Mouse (Mus musculus) heart, postnatal 10 days (tissue): ENCODE results near the gene Abracl. TPM values are rescaled to one million over a fixed set of nuclear protein-coding genes. Genes with fewer than 3 reads are reported as not detected.
A peak's percentile ranks its signal among the peaks of the same experiment; 100 is the strongest.

Experiments used
- DNase-seq, 2 experiments: peaks; one replicate each; pipeline ENCODE4 v3.0.0; 2021
- intact Hi-C: fragments of 180-260 bp; cut with DNase I; formaldehyde crosslinking; loops from one replicate; pipeline ENCODE4 v1.15.1; 2025
- total RNA-seq, 2 experiments: library from RNA; stranded (reverse); gene quantifications; 2 replicates each; pipeline ENCODE4 v1.2.3; 2021

Abracl gene
- total RNA-seq, result 10 to 100 TPM; 87.8 to 96.2 TPM

DNA sequence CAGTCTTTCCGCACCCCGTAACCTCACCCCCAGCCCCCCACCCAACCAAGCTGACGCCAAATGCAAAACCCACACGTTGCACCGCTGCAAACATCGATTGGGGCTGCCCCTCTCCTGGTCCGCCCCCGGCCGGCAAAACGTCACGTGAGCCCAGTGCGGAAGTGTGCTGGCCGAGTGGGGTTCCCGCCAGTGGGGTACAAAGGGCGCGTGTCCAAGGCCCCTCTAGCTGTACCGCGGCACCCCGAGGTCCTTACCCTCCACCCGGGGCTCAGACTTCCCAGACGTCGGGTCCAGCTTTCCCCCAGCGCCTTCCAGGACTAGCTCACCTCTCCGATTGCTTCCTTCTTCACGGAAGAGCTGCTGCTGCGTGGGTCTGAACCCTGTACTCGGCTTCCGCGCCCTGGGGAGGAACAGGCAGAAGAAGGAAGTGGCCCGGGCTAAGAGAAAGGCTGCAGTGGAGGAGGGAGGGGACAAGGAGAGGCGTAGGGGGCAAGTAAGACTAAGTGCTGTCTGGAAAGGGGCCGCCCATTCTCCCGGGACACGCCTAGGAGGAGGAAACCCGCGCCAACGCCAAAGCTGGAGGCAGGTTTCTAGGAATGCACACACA is at the start of gene Abracl:
Gene Abracl (minus strand): TSS at position 548 of the 607 bp plus-strand sequence.
- intact Hi-C loops, result no loop called here
- peak; percentile 81 to 83 for DNase-seq

DNA sequence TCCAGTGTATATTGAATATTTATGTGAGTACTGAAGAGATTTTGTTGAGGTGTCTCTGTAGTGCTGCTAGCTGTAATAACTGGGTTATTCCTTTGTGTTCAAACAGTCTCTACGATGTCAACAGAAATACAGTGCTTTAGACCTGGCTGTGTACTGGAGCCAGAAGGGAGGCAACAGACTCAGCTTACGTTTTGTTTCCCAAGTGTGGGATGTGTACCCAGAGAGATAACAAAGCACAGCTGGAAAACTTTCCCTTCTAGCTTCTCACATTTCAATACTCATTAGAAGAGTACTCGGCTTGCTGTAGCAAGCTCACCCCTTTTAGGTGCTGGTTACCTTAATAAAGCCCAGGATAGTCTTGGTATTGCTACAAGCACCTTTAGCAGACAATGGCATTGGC is 49.8 kb upstream of the Abracl start:
- intact Hi-C loops, result no loop called here

DNA sequence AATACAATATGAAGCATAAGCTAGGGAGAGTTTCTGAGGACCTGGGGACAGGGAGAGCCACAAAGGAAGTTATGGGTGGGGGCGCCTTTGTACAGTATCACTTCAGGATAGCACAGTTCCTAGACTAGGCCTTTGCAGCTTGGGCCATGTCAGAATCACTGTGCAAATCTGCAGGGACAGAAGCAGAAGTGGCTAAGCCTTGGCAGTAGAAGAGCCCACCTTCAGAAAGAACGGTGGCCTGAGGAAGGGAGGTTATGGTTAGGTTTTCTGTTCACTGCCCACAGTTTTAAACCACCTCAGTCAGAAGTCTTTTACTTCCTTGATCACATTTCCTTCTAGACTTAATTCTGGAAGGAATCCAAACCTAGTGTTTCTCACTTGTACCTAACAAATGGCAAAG is 47.5 kb upstream of the Abracl start:
- intact Hi-C loops, result no loop called here
- no peak for DNase-seq

More for the DNA sequence above, 49.8 kb upstream of the Abracl start:
- DNase-seq, result no peak

DNA sequence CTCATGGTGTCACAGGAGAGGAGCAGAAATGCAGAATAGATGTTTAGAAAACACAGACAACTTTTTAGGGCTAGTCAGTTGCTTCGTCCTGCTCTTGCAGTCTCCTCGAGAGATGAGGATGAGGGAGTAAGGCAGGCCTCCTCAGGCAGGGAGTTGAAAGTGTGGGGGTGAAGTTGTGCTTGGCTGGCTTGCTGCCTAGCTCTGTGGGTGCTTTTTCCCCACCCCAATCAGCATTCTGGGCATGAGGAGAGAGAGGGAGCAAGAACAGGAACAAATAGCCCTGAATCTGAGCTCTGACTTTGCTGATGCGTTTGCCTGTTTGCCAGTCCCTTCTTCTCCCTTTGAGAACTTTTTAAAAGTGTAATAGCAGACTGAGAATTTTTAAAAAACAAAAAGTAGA is 47.1 kb upstream of the Abracl start:
- peak; percentile 30 to 32 for DNase-seq
- intact Hi-C loops, result no loop called here

DNA sequence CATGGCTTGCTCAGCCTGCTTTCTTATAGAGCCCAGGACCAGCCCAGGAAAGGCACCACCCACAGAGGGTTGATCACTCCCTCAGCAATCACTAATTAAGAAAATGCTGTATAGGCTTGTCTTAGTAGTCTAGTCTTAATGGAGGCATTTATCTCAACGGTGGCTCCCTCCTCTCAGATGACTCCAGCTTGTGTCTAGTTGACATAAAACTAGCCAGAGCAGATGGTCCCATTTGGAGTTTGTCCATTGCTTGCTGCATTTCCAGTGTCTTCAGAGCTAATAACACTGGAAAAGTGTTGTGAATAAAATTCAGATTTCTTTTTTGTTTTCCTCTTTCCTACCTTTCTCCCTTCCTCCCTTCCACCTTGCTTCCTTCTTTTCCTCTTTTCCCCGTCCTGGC is 46.5 kb upstream of the Abracl start:
- intact Hi-C loops, result no loop called here
- no peak for DNase-seq

DNA sequence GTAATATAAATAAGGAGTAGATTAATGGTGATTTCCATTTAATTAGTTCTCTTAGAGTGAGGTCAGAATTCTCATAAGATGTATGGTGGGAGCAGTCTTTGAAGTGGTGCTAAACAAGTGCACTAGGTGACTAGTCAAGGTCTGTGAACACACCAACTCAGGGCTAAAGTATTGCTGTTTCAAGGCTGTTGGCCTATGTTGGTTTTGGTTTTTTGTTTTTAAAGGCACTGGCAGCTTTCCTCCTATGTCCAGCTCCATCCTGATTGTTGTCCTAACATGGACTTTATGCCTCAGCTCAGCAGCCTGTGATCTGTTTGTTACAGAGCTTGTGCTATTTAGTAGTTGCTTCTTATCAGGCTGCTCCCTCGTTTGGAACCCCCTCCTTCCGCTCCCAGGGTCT is 45.8 kb upstream of the Abracl start:
- no peak for DNase-seq
- intact Hi-C loops, result no loop called here

DNA sequence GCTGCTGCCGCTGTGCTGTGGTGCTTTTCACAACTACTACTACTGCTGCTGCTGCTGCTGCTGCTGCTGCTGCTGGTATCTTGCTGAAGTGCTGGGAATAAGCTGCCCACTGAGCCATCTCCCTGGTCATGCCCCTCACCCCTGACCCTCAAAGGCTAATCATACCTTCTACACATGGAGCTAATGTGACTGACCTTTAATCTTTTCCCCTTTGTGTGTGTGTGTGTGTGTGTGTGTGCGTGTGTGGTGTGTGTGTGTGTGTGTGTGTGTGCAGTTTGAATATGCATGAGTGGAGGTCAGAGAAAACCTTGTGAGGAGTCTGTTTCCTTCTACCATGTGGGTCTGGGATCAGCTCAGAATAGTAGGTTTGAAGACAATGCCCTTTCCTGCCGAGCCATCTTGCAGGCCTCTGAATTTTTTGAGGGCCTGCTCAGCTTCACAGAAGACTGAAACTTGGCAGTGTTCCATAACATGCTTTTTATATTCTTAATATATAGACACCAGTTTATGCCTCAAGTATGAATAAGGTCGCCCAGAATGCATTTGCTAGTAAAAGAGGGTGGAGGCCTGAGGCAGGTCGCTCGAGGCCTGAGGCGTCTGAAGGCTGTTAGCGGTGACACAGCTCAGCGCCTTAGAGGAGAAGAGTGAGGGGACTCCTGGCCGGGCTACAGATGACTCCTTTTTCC is 44.8 kb upstream of the Abracl start:
- intact Hi-C loops, result no loop called here
- DNase-seq, result no peak

DNA sequence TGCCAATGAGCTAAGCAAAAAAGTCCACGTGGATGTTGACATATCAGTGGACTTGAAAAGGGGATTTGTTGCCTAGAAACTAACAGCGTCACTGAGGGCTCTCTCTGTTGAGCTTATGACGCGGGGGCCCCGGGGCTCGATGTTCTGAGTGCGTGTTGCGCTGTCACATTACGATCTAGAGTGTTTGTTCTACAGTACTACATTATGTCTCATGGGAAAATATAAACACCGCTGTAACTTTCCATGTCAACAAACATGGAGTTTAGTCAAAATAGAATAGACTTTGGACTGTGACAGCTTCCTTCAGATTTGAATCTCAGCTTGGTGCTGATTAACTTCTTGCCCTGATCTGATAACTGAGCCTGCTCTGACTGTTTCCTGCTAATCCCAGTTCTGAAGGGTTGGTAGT is 42.9 kb upstream of the Abracl start:
- intact Hi-C loops, result no loop called here

DNA sequence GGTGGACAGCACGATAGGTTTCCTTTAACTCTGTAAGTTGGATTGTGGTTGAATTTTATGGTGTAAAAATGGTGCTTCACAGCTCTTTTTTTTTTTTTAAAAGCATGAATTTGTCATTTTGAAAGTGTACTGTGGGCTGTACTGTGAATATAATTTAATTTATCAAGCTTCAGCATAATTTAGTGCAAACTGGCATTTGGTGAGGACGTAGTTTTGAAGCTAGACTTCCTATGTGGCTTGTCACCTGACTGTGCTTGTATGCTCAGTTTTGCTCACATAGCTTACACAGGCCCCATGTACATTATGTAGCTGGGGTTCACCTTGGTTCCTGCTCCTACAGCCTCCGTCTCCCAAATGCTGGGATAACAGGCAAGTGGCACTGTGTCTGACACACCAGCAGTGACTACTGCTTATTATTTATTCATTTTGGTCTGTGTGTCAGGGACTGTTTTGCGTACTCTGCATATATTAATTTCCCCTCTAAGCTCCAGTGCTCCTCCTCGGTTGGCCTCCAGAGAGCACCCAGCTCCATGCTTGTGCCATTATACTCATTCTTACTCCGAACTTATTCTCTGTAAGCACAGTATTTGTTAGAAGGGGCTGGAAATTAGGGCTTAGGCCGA is 41.6 kb upstream of the Abracl start:
- DNase-seq, result no peak
- intact Hi-C loops, result no loop called here

More for the DNA sequence above, 42.9 kb upstream of the Abracl start:
- no peak for DNase-seq

DNA sequence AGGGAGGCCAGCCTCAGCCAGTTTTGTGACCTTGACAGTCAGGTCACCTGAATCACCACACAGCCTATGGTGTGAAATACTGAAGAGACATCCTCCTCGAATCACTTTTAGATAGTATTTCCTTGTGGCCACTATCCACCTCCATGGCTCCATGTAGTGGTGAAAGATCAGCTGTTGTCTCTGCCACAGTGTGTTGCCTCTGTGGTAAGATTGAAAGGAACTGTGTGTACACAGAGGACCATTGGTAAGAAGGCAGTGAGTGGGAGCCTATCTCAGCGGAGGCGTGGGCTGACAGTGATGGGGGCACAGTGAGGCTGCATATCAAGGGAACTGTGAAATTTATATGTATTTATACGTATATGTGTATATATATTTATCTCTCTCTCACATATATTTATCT is 38.4 kb upstream of the Abracl start:
- no peak for DNase-seq
- intact Hi-C loops, result no loop called here

DNA sequence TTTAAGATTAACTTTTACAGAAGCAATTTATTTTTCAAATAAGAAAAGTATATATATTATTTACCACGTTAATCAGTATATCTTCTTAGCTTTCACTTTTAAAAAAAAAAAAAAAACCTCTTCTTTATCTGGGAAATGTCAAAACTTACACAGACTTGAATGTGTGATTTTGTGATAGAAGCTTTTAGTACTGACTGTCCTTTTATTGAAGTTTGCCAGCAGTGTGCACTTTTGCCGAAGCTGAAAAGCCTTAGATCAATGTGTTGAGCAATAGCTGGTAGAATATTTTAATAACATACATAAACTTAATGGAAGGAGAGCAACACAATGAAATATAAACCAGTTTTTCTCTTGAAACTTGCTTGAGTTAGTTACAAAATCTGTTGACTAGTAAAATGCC is 37.7 kb upstream of the Abracl start:
- intact Hi-C loops, result no loop called here
- no peak for DNase-seq

DNA sequence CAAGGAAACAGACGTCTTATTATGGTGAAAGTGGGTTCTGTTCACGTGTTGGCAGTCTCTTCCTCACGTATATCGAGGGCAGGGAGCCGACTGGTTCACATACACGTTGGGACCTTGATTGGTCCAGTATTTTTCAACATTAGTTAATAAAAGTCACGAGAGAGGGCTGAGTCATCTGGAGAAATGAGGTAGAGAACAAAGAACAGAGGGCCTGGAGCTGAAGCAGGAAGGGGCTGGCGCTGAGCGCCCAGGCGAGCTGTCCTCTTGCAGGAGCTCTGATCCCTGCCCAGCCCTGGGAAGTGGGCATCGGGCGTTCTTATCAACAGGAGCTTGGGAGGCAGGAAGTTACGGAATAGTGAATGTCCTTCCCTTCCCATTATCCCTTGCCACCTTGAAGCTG is 36.7 kb upstream of the Abracl start:
- intact Hi-C loops, result loop anchor here (5.0 to 10.0 kb wide), 3 partner anchors 42 to 335 kb away; no protein-coding TSS in a partner anchor
- DNase-seq, result no peak

DNA sequence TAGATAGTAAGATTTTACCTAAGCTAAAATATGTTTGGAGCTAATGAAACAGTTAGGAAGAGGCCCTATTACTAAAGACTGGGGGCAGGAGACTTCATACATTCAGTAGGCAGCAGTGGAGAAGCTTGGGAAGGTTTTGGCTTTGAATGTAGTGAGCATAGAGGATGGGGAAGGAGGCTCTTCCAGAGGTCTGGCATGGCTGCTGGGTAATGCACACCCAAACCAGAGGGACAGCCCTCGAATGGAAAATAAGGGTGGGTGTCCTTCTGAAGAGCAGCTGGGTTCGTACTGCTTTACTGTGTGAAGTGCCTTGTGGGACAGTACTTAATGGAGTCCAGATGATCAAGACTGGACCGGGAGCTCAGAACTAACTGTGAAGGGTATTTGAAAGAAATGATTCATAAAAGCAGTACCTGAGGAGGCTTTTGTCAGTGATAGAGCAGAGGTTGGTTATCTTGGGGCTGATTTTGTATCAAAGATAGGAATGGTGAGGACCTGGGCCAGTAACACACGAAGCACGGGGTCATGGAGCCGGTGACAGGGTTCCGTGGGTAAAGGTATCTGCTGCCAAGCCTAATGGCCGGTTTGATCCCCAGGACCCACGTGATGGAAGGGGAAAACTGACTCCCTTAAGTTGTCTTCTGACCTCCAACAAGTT is 35.7 kb upstream of the Abracl start:
- intact Hi-C loops, result loop anchor here (5.0 to 10.0 kb wide), 3 partner anchors 43 to 336 kb away; no protein-coding TSS in a partner anchor
- no peak for DNase-seq

DNA sequence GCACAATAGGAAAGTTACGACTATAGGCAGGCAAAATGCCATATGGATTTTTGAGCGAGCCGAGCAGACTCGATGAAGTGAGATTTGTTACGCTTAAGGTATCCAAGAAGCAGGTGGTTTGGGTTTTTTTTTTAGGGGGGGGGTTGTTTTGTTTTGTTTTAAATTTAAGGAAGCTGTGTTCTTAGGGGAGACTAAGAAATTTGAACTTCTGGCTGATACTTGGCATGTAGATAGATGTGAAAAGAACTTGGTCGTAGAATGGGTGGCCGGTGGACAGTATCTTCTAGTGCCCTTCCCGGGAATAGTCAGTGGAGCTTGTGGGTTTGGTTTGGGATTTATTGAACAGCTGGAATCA is 33.3 kb upstream of the Abracl start:
- intact Hi-C loops, result loop anchor here (5.0 to 10.0 kb wide), 3 partner anchors 46 to 338 kb away; no protein-coding TSS in a partner anchor
- DNase-seq, result peak in 1 of 2 experiments; percentile 31

DNA sequence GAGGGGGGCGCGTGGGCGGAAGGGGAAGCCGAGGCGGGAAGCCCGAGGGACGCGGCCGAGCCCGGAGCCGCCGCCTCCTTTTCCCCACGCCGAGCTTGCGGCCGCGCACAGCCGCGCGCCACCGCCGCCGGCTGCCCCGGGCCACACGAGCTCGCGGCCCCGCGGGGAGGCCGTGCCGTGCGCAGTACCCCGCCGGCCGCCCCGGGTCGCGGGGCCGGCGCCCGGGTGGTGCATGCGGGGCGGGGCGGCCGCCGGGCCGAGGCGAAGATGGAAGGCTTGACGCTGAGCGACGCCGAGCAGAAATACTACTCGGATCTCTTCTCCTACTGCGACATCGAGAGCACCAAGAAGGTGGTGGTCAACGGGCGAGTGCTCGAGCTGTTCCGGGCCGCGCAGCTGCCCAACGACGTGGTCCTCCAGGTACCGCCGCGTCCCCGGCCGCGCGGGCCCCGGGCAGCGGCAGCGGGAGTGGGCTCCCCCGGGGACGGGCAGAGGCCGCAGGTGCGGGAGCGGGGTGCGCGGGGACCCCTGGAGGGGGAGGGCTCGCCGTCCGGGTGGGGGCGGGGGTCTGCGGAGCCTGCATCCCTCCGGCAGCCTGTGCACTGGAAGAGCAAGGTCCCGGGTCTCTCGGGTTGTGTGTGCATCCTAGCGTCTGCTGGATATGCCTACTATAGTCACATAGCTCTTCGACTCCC is 32.8 kb upstream of the Abracl start, which contains the start of gene Reps1:
Gene Reps1 (plus strand): TSS at position 166 of the 695 bp plus-strand sequence.
- DNase-seq, result peak; percentile 53 to 61
- intact Hi-C loops, result loop anchor here (1.0 to 10.0 kb wide), 4 partner anchors 46 to 339 kb away; no protein-coding TSS in a partner anchor

DNA sequence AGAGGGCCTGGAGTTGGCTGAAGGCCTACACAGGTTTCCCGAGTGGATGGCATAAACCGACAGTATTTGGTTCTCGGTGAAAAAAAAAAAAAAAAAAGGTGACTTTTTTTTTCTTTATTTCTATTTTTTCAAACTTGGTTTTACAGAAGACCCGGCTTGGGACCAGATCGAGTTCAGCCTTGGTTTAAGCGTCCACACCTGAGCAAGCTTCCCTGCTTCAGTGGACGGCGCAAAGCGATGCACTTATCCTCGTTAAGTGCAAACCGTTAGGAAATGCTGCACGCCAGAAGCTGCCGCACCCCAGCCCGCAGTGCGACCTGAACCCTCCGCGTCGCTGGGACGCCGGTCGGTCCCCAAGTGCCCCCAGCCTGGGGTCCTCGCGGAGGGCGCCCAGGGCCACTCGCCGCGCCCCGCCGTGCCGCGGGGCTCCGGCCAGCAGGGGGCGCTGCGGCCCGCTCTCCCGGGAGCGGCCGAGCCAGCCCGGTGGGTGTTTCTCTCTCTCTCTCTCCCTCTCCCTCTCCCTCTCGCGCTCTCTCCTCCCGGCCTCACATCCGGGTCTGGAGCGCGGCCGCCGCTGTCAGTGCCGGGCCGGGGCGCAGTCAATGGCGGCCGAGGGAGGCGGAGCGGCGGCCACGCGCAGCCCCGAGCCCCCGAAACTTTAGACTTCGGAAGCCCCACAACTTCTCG is 32.1 kb upstream of the Abracl start:
- peak; percentile 87 to 88 for DNase-seq
- intact Hi-C loops, result loop anchor here (1.0 to 10.0 kb wide), 4 partner anchors 47 to 340 kb away; no protein-coding TSS in a partner anchor

DNA sequence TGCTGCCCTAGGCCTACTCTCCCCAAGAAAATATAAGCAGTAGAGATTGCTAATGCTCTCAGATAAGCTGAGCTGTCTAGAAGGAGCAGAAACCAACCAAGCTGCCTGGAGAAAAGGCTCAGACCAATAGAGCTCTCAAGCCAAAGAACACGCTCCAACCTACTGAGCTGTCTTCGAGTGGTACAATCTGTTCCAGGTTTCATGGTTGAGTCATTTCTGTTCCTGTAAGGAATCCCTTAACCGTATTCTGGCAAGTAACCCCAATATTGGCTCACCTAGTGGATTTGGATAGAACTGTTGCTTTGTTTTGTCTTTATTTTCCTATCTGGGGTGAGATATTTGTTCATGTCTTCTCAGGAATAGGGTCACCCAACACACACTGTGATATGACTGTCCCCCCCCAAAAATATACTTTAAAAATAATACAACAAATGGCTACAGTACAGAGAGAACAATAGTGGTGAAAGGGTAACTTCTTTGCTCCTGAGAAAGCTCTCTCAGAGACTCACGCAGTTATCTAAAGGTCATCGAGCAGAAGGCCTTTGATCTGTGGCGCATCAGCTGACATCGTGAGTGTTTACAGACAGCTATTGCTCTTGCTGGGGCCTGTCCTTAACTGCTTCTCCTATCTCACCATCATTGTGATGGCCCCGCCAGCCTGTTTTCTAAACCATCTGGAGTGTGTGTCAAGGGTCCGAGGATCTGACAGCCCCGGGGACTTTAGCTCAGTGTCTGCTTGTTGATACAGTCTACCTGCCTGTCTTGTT is 24.5 kb upstream of the Abracl start:
- intact Hi-C loops, result no loop called here
- no peak for DNase-seq

DNA sequence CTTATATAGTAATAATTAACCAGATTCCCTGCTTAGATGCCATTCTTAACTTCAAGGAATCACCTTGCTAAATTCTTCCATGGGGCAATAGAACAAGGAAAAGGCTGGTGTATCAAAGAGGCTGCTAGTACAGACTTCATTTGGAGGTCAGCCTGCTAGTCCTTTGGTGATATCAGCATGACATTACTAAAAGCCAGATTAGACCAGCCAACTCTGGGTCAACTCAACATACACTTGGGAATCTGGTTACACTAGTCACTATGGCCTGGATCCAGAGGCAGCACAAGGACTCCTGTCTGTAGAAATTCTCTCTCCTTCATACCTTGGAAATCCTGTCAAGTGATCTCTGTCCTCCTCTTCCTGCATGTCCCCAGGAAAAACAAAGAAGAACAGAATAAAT is 23.3 kb upstream of the Abracl start:
- peak; percentile 37 to 44 for DNase-seq
- intact Hi-C loops, result no loop called here

DNA sequence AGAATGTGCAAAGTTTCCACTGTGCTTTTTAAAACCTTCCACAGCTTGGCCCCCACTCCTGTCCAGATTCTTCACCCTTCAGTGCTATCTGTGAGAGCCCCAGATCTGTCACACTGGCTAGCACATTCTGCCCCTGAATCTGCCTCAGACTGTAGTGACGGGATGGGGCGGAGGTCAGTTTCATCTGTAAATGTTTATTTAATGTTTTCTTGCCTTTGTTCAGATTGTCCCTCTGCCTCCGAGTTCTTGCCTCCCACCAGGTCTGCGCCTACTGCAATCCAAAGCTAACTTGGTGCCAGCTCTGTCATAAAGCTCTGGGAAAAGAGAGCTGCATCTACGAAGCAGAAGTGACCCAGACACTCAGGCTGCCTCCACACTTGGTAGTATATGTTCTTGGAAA is 13.8 kb upstream of the Abracl start:
- intact Hi-C loops, result no loop called here
- DNase-seq, result no peak
